Mouse (Mus musculus) liver, postnatal 0 days (tissue): Measurements from ENCODE around the gene Tbc1d24.

Source experiments
- CTCF ChIP-seq: sonication (generic); IDR thresholded peaks from 2 replicates; pipeline ENCODE4 v1.5.1; 2016; ENCODE audit warnings: antibody characterized with exemption, low read depth
- EP300 ChIP-seq: IDR thresholded peaks from 2 replicates; pipeline ENCODE4 v1.6.1; 2016; ENCODE audit warnings: antibody characterized with exemption, low read depth, mild to moderate bottlenecking

- TF ChIP-seq CTCF, result peak; percentile 96
- TF ChIP-seq EP300, result no peak
Measured at GRCm38 (mm10) chr17:24173423-24173822, 31.9 kb downstream of the Tbc1d24 start.
